Mouse (Mus musculus): Measurements from ENCODE around the gene Gm27021.

Gm27021 gene

GRCm38 (mm10) chr8:120667561-120668373, at the start of gene Gm27021, which contains the start of gene Cox4i1:
TSS of gene Gm27021 (minus strand) at chr8:120668079.
TSS of gene Cox4i1 (plus strand) at chr8:120668222.
- DNase-seq (ENCODE audit: low read depth in 2 of 2, low spot score in 2 of 2): peak; percentile 78 to 84

- no peak for DNase-seq (ENCODE audit: low read depth in 2 of 2, low spot score in 2 of 2)
Measured at GRCm38 (mm10) chr8:120715996-120716680, 48.3 kb upstream of the Gm27021 start.

- no peak for DNase-seq (ENCODE audit: low read depth in 2 of 2, low spot score in 2 of 2)
Measured at GRCm38 (mm10) chr8:120715200-120715599, 47.3 kb upstream of the Gm27021 start.

DNA sequence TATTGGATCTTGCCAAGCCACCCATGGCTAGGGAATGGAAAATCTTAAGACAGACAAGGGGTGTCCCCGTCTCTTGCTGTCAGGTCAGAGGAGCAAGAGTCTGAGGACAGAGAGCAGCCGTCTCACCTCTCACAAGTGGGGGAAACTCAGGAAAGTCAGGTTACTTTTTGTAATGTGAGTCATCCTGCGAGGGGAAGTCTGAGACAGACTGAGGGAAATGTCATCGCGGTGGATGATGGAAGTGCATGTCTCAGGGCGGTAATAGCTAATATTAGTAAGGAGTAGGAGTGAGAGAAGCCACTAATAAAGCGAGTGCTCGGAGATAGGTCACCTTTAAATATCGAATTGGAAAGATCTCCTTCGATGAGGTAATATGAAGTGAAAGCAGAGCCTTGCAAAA, 41.3 kb upstream of the Gm27021 start:
- no peak for DNase-seq (ENCODE audit: low read depth in 2 of 2, low spot score in 2 of 2)

DNA sequence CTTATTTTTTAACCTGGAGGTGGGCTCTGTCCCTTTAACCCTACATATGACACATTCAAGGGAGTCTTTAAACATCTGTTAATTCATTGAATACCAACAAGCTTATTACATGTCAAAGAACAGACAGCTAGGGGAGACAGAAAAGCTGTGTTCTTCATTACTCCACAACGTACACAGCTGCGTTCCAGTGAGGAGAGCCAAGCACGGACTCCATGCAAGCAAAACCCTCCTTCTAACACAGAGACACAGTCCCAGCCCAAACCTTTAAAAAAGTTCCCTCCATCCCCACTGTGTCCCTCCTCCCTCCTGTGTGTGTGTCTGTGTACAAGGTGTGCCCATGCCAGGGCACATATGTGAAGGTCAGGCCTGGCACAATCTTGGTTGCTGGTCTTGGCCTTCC, 38.3 kb upstream of the Gm27021 start:
- DNase-seq (ENCODE audit: low read depth in 2 of 2, low spot score in 2 of 2): no peak

GRCm38 (mm10) chr8:120705163-120705562, 37.3 kb upstream of the Gm27021 start:
- DNase-seq (ENCODE audit: low read depth in 2 of 2, low spot score in 2 of 2): no peak

GRCm38 (mm10) chr8:120704203-120704602, 36.3 kb upstream of the Gm27021 start:
- no peak for DNase-seq (ENCODE audit: low read depth in 2 of 2, low spot score in 2 of 2)

- peak; percentile 31 to 56 for DNase-seq (ENCODE audit: low read depth in 2 of 2, low spot score in 2 of 2)
Measured at GRCm38 (mm10) chr8:120701758-120702465, 34.0 kb upstream of the Gm27021 start.

- DNase-seq (ENCODE audit: low read depth in 2 of 2, low spot score in 2 of 2): no peak
Measured at GRCm38 (mm10) chr8:120700053-120700452, 32.2 kb upstream of the Gm27021 start.

- no peak for DNase-seq (ENCODE audit: low read depth in 2 of 2, low spot score in 2 of 2)
Measured at GRCm38 (mm10) chr8:120699565-120699964, 31.7 kb upstream of the Gm27021 start.

DNA sequence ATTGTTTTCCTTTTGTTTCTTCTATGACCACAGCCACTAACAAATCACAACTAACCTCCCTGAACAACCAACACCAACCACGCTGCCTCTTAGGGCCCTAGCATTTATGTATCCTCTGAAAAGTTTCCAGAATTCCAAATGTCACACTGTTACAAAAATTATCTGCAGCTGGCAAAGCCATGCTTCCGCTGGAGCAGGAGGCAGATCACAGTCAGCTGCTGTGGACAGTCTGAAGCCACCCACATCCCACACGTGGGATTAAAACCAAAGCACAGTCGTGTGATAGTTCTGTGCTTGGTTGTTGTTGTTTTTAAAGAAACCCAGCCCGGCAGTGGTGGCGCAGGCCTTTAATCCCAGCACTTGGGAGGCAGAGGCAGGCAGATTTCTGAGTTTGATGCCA, 31.2 kb upstream of the Gm27021 start:
- no peak for DNase-seq (ENCODE audit: low read depth in 2 of 2, low spot score in 2 of 2)

- DNase-seq (ENCODE audit: low read depth in 2 of 2, low spot score in 2 of 2): no peak
Measured at GRCm38 (mm10) chr8:120698426-120698825, 30.5 kb upstream of the Gm27021 start.

- peak; percentile 29 to 42 for DNase-seq (ENCODE audit: low read depth in 2 of 2, low spot score in 2 of 2)
Measured at GRCm38 (mm10) chr8:120697979-120698272, 30.0 kb upstream of the Gm27021 start.

DNA sequence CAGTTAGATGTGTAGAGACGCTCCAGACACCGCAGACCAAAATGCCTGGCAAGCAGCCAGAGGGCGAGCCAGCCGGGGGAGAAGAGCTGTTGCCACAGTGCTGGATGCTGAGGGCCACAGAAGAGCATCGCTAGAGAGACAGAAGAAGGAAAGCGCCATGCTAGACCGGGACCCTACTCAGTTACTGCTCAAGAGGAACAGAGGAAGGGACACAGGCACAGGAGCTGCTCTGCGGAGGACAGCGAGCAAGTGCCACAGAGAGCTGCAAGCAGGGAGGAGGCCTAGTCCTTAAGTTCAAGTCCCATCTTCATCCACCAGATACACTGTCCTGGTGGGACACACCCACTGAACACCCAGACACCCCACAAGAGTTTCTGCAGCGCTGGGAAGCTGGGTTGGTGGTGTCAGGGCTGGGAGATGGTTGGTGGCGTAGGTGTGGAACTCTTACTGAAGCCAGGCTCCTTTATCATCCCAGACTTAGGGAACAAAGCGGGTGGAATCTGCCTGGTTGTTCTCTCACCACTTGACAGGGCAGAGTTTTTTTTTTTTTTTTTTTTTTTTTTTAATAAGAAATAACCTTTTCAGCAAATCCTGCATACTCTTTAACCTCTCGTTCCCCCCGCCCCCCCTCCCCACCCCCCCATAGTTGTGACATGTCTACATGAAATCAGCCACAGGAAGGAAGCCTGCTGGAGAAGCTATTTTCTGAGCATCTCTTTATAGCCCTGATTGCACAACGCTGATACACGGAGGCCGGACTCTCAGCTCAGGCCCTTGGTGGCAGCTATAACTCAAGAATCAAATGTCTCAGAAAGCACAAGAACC, 29.5 kb upstream of the Gm27021 start:
- peak in 1 of 2 experiments; percentile 36 for DNase-seq (ENCODE audit: low read depth in 2 of 2, low spot score in 2 of 2)

GRCm38 (mm10) chr8:120696401-120697153, 28.7 kb upstream of the Gm27021 start:
- no peak for DNase-seq (ENCODE audit: low read depth in 2 of 2, low spot score in 2 of 2)

DNA sequence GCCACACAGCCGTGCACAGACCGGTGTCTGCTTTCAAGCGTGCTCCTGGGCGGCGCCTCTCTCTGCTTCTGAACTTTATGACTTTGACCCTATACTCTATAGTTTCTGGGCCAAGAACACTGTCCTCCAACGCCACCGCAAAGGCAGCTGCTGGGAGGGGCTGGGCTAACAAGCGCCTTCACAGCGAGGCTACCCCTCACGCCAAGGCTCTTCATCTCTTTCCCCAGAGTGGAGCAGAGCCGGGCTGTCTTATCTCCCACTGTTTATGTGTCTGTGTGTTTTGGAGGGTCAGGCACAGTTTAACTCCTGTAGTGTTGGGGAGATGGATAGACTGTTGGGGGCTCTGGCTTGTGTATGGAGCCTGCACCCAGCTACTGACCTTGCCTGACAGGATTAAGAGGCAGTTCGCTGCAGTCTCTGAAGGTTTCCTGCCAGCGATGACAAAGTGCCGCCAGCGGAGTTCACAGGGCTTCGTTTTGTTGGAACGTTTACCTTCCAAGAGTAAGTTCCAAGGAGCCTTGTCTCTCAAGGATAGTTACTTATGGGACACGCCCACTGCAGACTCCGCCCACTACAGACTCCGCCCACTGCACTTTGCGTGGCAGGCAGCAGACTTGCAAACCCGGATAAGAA, 26.1 kb upstream of the Gm27021 start:
- DNase-seq (ENCODE audit: low read depth in 2 of 2, low spot score in 2 of 2): no peak

- no peak for DNase-seq (ENCODE audit: low read depth in 2 of 2, low spot score in 2 of 2)
Measured at GRCm38 (mm10) chr8:120692934-120693333, 25.1 kb upstream of the Gm27021 start.

DNA sequence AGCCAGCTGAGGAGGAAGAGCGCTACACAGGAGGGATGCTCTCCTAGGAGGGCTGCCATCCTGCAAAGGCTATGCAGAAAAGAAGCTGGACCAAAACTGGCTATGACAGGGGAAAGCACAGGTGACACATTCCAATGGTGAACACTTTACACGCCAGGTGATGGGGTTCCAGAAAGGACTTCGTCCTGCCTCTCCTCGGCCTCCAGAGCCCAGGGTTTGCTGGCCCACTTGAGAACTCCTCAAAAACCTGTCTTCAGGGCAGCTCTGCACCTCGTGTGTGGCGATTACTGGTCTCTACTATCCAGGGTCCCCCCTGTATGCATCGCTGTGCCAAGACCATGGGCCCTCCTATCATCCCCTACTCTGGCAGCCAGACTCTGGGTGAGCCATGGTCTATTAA, 20.6 kb upstream of the Gm27021 start:
- no peak for DNase-seq (ENCODE audit: low read depth in 2 of 2, low spot score in 2 of 2)

- no peak for DNase-seq (ENCODE audit: low read depth in 2 of 2, low spot score in 2 of 2)
Measured at GRCm38 (mm10) chr8:120687786-120688185, 19.9 kb upstream of the Gm27021 start.

DNA sequence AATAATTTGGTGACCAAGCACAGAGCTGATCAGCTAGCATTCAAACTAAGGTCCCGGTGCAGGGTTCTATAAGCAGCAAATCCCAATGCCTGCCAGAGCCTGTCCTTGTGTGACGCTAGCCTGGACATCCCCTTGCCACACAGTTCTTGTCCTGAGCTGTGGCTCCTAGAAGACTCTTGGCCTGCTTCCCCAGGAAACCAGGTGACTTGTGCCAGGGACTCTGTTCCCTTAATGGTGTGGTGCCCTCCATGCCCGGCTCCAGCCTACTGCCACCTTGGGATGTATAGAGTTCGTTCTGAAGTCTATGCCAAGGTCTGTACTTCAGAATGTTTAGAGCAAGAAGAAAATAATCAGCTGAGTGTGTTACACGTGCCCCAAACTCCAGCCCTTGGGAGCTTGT, 18.7 kb upstream of the Gm27021 start:
- no peak for DNase-seq (ENCODE audit: low read depth in 2 of 2, low spot score in 2 of 2)
